Mouse (Mus musculus): ENCODE results near the gene Dpp6. TPM values are rescaled to one million over a fixed set of nuclear protein-coding genes. Genes with fewer than 3 reads are reported as not detected.

Gene Dpp6
- polyA plus RNA-seq, 2 experiments, result 2.4 to 5.0 TPM

DNA sequence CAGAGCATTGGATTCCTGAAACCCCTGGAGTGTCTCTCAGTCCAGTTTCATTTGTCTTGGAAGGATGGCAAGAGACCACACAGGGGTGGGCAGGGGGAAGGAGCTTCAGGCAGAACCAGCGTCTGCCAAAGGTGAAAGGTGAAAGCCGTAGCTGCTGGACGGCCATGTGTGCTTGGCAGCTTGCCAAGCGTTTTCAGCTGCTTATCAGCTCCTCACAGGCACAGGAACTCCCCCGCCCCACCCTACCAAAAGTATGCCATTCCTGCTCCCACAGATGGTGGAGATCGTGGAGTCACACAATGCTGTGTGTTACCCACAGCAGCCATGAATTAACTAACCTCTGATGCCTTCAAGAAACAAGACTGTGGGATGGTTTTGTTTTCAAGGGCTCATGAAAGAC lies 891.2 kb downstream of the Dpp6 start:
- ATAC-seq (ENCODE audit: low FRiP score, low read depth) (no peak), DNase-seq (ENCODE audit: low spot score) (peak; percentile 21)
- H3K4me1 ChIP-seq (ENCODE audit: control insufficient read depth, insufficient read depth, low read length), result no peaks in the 10 kb centered on the region; the same call in 1 of the 2 replicates
- no peaks in the 10 kb centered on the region for H3K36me3 ChIP-seq (ENCODE audit: control insufficient read depth, insufficient read depth, low read length)
- H3K9me3 ChIP-seq (ENCODE audit: control insufficient read depth, low read length), result no peaks in the 10 kb centered on the region
- H3K27me3 ChIP-seq (ENCODE audit: control insufficient read depth, insufficient read depth, low read length), result no peaks in the 10 kb centered on the region
- TF ChIP-seq POLR2A (IDR thresholded peaks at IDR 0.05; ENCODE audit: borderline replicate concordance, extremely low read depth, insufficient read depth, insufficient read length), result no peak
- no peak overlapping the region for H3K27ac ChIP-seq (replicated peaks; ENCODE audit: low read depth, low read length)
- no peak overlapping the region for H3K4me2 ChIP-seq (replicated peaks; ENCODE audit: low read depth, low read length, severe bottlenecking)
- 24% methylated on average over 6 of the region's 6 CpGs for whole genome bisulfite sequencing
- no peak overlapping the region for H3K9ac ChIP-seq (ENCODE audit: low read depth, low read length, severe bottlenecking)
- no peak overlapping the region for H3K4me3 ChIP-seq (replicated peaks; ENCODE audit: low read length)

DNA sequence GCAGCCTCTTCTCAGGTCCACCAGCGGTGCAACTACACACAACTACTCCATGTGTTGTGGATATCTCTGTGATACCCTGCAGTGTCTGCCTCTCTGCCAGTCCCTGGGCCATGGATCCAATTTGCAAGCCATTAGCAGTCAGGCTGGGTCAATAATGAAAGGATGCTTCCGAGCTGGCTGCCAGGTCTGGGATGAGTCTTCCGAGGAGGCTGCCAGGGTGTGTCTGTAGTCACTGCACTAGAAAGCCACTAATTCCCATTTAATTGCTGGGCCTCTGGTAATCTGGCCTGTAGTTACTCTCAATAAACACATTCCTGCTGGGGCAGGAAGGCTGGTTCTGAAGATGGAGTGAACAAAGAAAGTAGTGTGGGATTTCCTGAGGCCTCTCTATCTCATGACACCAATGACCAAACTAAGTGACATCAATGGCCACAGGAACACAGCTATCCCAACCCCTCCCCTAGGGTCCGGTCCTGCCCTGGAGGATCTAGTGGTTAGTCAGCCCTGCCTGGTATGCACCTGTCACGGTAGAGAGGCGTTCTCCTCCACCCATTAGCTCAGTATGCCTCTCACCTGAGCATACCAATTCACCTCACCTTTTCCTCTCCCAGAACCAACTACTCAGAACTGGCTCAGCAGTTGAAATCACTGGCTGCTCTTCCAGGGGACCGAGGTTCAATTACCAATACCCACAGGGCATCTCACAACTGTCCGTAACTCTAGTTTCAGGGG lies 894.6 kb downstream of the Dpp6 start:
- Histone ChIP-seq H3K9me3 (ENCODE audit: control insufficient read depth, low read length) (no peaks in the 10 kb centered on the region), H3K4me3 (replicated peaks; ENCODE audit: low read length) (no peak overlapping the region), H3K9ac (ENCODE audit: low read depth, low read length, severe bottlenecking) (no peak overlapping the region), H3K4me2 (replicated peaks; ENCODE audit: low read depth, low read length, severe bottlenecking) (no peak overlapping the region), H3K4me1 (ENCODE audit: control insufficient read depth, insufficient read depth, low read length) (no peaks in the 10 kb centered on the region; the same call in 1 of the 2 replicates), H3K36me3 (ENCODE audit: control insufficient read depth, insufficient read depth, low read length) (no peaks in the 10 kb centered on the region), H3K27me3 (ENCODE audit: control insufficient read depth, insufficient read depth, low read length) (no peaks in the 10 kb centered on the region), H3K27ac (replicated peaks; ENCODE audit: low read depth, low read length) (no peak overlapping the region)
- 58% methylated on average over 8 of the region's 8 CpGs for WGBS
- DNase-seq (ENCODE audit: low spot score), result no peak
- no peak for TF ChIP-seq POLR2A (IDR thresholded peaks at IDR 0.05; ENCODE audit: borderline replicate concordance, extremely low read depth, insufficient read depth, insufficient read length)
- no peak for ATAC-seq (ENCODE audit: low FRiP score, low read depth)

DNA sequence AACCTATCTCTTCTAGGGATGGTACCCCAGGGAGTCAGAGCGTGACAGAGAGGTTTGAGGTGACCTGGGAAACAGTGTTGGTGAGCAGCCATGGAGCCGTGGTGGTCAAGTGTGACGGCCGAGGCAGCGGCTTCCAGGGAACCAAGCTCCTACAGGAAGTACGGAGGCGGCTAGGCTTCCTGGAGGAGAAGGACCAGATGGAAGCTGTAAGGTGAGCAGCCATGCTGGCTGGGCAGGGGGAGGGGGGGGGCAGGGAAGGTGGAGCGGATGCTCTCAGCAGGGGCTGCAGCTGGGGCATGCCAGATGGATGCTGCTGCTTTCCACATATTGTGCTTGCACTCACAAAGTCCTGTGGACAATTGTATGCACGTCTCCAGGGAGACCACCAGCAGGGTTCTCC lies 897.4 kb downstream of the Dpp6 start:
- TF ChIP-seq POLR2A (IDR thresholded peaks at IDR 0.05; ENCODE audit: borderline replicate concordance, extremely low read depth, insufficient read depth, insufficient read length), result no peak
- no peaks in the 10 kb centered on the region for H3K4me1 ChIP-seq (ENCODE audit: control insufficient read depth, insufficient read depth, low read length)
- H3K27me3 ChIP-seq (ENCODE audit: control insufficient read depth, insufficient read depth, low read length), result no peaks in the 10 kb centered on the region
- no peak overlapping the region for H3K27ac ChIP-seq (replicated peaks; ENCODE audit: low read depth, low read length)
- ATAC-seq (ENCODE audit: low FRiP score, low read depth) (no peak), DNase-seq (ENCODE audit: low spot score) (no peak)
- H3K9me3 ChIP-seq (ENCODE audit: control insufficient read depth, low read length), result no peaks in the 10 kb centered on the region
- no peaks in the 10 kb centered on the region for H3K36me3 ChIP-seq (ENCODE audit: control insufficient read depth, insufficient read depth, low read length)
- no peak overlapping the region for H3K9ac ChIP-seq (ENCODE audit: low read depth, low read length, severe bottlenecking)
- WGBS, result 46% methylated on average over 8 of the region's 9 CpGs
- H3K4me3 ChIP-seq (replicated peaks; ENCODE audit: low read length), result no peak overlapping the region
- no peak overlapping the region for H3K4me2 ChIP-seq (replicated peaks; ENCODE audit: low read depth, low read length, severe bottlenecking)

DNA sequence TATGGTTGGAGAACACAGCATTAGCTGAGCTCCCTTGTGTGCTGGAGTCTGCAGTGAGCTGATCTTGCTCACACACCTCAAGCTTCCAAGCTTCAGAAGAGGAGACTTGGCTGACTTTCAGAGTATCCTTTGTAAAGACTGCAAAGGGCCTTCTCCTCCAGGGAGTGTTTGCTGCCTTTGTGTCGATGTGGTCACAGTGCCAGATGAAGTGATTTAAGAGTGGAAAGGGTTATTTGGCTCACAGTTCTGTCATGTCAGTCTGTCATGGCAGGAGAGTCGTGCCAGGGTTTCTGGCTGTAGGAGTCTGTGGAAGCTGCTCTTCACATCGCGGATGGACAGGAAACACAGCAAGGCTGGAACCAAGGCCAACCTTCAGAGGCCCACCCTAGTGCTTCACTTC lies 899.0 kb downstream of the Dpp6 start:
- H3K27me3 ChIP-seq (ENCODE audit: control insufficient read depth, insufficient read depth, low read length), result no peaks in the 10 kb centered on the region
- no peaks in the 10 kb centered on the region for H3K4me1 ChIP-seq (ENCODE audit: control insufficient read depth, insufficient read depth, low read length)
- no peak for DNase-seq (ENCODE audit: low spot score)
- H3K36me3 ChIP-seq (ENCODE audit: control insufficient read depth, insufficient read depth, low read length), result no peaks in the 10 kb centered on the region
- no peaks in the 10 kb centered on the region for H3K9me3 ChIP-seq (ENCODE audit: control insufficient read depth, low read length)
- WGBS, result 84% methylated on average over 4 of the region's 4 CpGs
- TF ChIP-seq POLR2A (IDR thresholded peaks at IDR 0.05; ENCODE audit: borderline replicate concordance, extremely low read depth, insufficient read depth, insufficient read length), result no peak
- no peak overlapping the region for H3K4me2 ChIP-seq (replicated peaks; ENCODE audit: low read depth, low read length, severe bottlenecking)
- no peak overlapping the region for H3K27ac ChIP-seq (replicated peaks; ENCODE audit: low read depth, low read length)
- no peak overlapping the region for H3K4me3 ChIP-seq (replicated peaks; ENCODE audit: low read length)
- H3K9ac ChIP-seq (ENCODE audit: low read depth, low read length, severe bottlenecking), result no peak overlapping the region
- no peak for ATAC-seq (ENCODE audit: low FRiP score, low read depth)

DNA sequence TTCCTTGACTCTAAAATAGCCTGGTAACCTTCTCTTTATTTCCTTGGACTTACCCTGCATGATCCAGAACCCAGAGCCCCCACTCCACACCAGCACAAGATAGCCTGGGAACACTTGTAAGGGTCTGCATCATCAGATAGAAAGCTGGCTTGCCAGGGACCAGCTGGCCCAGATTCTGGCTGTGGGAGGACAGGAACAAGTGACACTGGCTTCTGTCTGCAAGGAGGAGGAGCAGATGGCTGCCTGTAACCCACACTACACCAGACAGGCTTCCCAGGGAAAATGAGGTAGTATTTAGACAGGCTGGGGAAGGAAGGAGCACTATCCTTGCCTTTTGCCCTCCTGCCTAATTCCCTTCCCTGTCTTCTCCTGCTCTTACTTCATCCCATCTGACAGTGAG lies 900.3 kb downstream of the Dpp6 start:
- H3K9me3 ChIP-seq (ENCODE audit: control insufficient read depth, low read length), result no peaks in the 10 kb centered on the region
- no peaks in the 10 kb centered on the region for H3K4me1 ChIP-seq (ENCODE audit: control insufficient read depth, insufficient read depth, low read length)
- H3K9ac ChIP-seq (ENCODE audit: low read depth, low read length, severe bottlenecking), result no peak overlapping the region
- no peak for DNase-seq (ENCODE audit: low spot score)
- no peak overlapping the region for H3K4me2 ChIP-seq (replicated peaks; ENCODE audit: low read depth, low read length, severe bottlenecking)
- H3K4me3 ChIP-seq (replicated peaks; ENCODE audit: low read length), result no peak overlapping the region
- no peaks in the 10 kb centered on the region for H3K36me3 ChIP-seq (ENCODE audit: control insufficient read depth, insufficient read depth, low read length)
- no peak overlapping the region for H3K27ac ChIP-seq (replicated peaks; ENCODE audit: low read depth, low read length)
- TF ChIP-seq POLR2A (IDR thresholded peaks at IDR 0.05; ENCODE audit: borderline replicate concordance, extremely low read depth, insufficient read depth, insufficient read length), result no peak
- no peaks in the 10 kb centered on the region for H3K27me3 ChIP-seq (ENCODE audit: control insufficient read depth, insufficient read depth, low read length)
- no peak for ATAC-seq (ENCODE audit: low FRiP score, low read depth)

All from limb, embryonic 14.5 days (tissue).